Mouse (Mus musculus): ENCODE measurements around the gene Coro6. TPM values are rescaled to one million over a fixed set of nuclear protein-coding genes. Genes with fewer than 3 reads are reported as not detected.

Gene Coro6
- total RNA-seq, 2 experiments from 2014 or later = 203 to 217 TPM

Other genes with a start within 250 kb of the Coro6 start
- 10 to 100 TPM; 80.0 to 87.7 TPM for gene Ssh2, start 246.1 kb upstream of the Coro6 start, total RNA-seq (2021)
- 10 to 100 TPM; 10.7 to 11.7 TPM for gene Ankrd13b, start 27.3 kb downstream of the Coro6 start, total RNA-seq (2021)
- gene Git1, start 31.2 kb downstream of the Coro6 start, total RNA-seq (2021) = 10 to 100 TPM; 51.3 TPM
- 1 to 10 TPM; 1.9 to 2.0 TPM for gene Abhd15, start 52.7 kb downstream of the Coro6 start, total RNA-seq (2021)
- 1 to 10 TPM; 8.4 to 9.6 TPM for gene Trp53i13, start 53.6 kb downstream of the Coro6 start, total RNA-seq (2021)
- gene Gm10392, start 56.8 kb downstream of the Coro6 start, total RNA-seq (2021) = not detected
- gene Taok1, start 145.4 kb downstream of the Coro6 start, total RNA-seq (2021) = 10 to 100 TPM; 51.8 to 58.4 TPM
- 10 to 100 TPM; 45.6 to 54.3 TPM for gene Nufip2, start 223.7 kb downstream of the Coro6 start, total RNA-seq (2021)